In the genomic region with DNA sequence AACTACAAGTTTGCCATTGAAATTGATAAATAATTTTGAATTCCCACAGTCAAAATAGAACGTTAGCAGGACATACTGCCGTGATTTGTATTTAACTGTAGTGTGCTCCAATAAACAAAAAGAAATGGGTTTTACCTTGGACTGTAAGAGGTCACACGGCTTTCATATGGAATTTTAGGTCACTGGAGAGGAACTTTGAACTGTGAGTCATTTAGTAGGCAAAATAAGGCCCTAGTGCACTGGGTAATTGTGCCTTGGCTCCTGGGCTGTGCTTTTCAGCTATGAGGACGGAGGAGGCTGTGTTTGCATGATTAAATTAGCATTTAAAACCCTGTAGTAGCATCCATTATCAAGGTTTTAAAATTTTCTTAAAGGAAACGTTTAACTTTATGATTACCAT, we compare ENCODE assay signal across 8 mouse cellular contexts. TPM values are rescaled to one million over a fixed set of nuclear protein-coding genes. Genes with fewer than 3 reads are reported as not detected.
DNase-seq lines count a peak whose midpoint lies in the region; ATAC-seq lines count a peak whose summit lies in the region.

No protein-coding gene starts in this region.

- intact Hi-C loops in heart, postnatal 14 days (cut with DNase I): loop anchor here (10.0 kb wide), 5 partner anchors 119 to 821 kb away; partner anchors contain the start of gene Cc2d2a

- no peaks in the 10 kb centered on the region for H3K36me3 ChIP-seq in heart, embryonic 11.5 days (ENCODE audit: control insufficient read depth, insufficient read depth, low read length)
- no peaks in the 10 kb centered on the region for H3K36me3 ChIP-seq in forebrain, embryonic 13.5 days (ENCODE audit: poor library complexity, severe bottlenecking)
- H3K36me3 ChIP-seq in liver, embryonic 12.5 days: no peaks in the 10 kb centered on the region

- DNase-seq in heart, postnatal 14 days: no peak
- peak; percentile 36 for DNase-seq in 416B (ENCODE audit: low read depth)
- no peak for DNase-seq in spleen, postnatal 10 days (ENCODE audit: low spot score in 2 of 2)
- DNase-seq in thymus, postnatal 36 days: no peak
- DNase-seq in testis, postnatal 10 days (ENCODE audit: low spot score): no peak

- 20% methylated on average over 5 of the region's 5 CpGs for WGBS in heart, embryonic 11.5 days (ENCODE audit: insufficient replicate concordance)
- 26% methylated on average over 5 of the region's 5 CpGs for WGBS in forebrain, embryonic 13.5 days
- 37% methylated on average over 5 of the region's 5 CpGs for WGBS in liver, embryonic 12.5 days (ENCODE audit: insufficient replicate concordance)

- H3K4me1 ChIP-seq in heart, embryonic 11.5 days (ENCODE audit: control insufficient read depth, insufficient read depth, low read length): 0 out of 2 replicates have a peak, but pooled peaks cover 2% of the 10 kb centered on the region
- peaks cover 14% of the 10 kb centered on the region for H3K4me1 ChIP-seq in forebrain, embryonic 13.5 days
- H3K4me1 ChIP-seq in liver, embryonic 12.5 days: peaks cover 32% of the 10 kb centered on the region

- peak overlapping the region; percentile 77 for H3K9ac ChIP-seq in heart, embryonic 11.5 days (ENCODE audit: low read depth, low read length)
- peak overlapping the region; percentile 27; the same call in 1 of the 2 replicates for H3K9ac ChIP-seq in forebrain, embryonic 13.5 days
- no peak overlapping the region for H3K9ac ChIP-seq in liver, embryonic 12.5 days

- 0 out of 2 replicates have a peak overlapping the region, but pooled peaks have one; percentile 35 for H3K27ac ChIP-seq in heart, embryonic 11.5 days (ENCODE audit: low read depth, low read length)
- no peak overlapping the region for H3K27ac ChIP-seq in forebrain, embryonic 13.5 days
- no peak overlapping the region for H3K27ac ChIP-seq in liver, embryonic 12.5 days

- H3K4me3 ChIP-seq in heart, embryonic 11.5 days (ENCODE audit: low read depth, low read length): peak overlapping the region; percentile 99
- peak overlapping the region; percentile 88 for H3K4me3 ChIP-seq in forebrain, embryonic 13.5 days
- peak overlapping the region; percentile 79 for H3K4me3 ChIP-seq in liver, embryonic 12.5 days

- no peaks in the 10 kb centered on the region for H3K9me3 ChIP-seq in heart, embryonic 11.5 days (replicated peaks; ENCODE audit: control insufficient read depth, low read length)
- no peaks in the 10 kb centered on the region for H3K9me3 ChIP-seq in forebrain, embryonic 13.5 days (replicated peaks)
- no peaks in the 10 kb centered on the region for H3K9me3 ChIP-seq in liver, embryonic 12.5 days (replicated peaks)

- H3K4me2 ChIP-seq in heart, embryonic 11.5 days: peak overlapping the region; percentile 87
- peak overlapping the region; percentile 83 for H3K4me2 ChIP-seq in forebrain, embryonic 13.5 days
- H3K4me2 ChIP-seq in liver, embryonic 12.5 days: peak overlapping the region; percentile 95

- ATAC-seq in heart, embryonic 11.5 days (replicated peaks; ENCODE audit: insufficient number of reproducible peaks, low FRiP score, low TSS enrichment): no peak
- no peak for ATAC-seq in forebrain, embryonic 13.5 days
- no peak for ATAC-seq in liver, embryonic 12.5 days

- H3K27me3 ChIP-seq in heart, embryonic 11.5 days (ENCODE audit: control insufficient read depth, insufficient read depth, low read length): no peaks in the 10 kb centered on the region
- peaks cover 3% of the 10 kb centered on the region; the same call in 1 of the 2 replicates for H3K27me3 ChIP-seq in forebrain, embryonic 13.5 days
- peaks cover 43% of the 10 kb centered on the region for H3K27me3 ChIP-seq in liver, embryonic 12.5 days (replicated peaks)

RNA-seq across cellular contexts. Expression of gene Cpeb2, which starts 3.0 kb away (rescaled TPM):
- 6.3 and 7.2 TPM in 2 replicates for polyA plus RNA-seq in heart, embryonic 11.5 days (2014; fragmentation: Nextera tagmentation; extraction: Ambion mirVana)
- total RNA-seq in heart, postnatal 14 days (2021): 10 to 100 TPM; 21.8 to 27.5 TPM
- 4.7 and 5.4 TPM in 2 replicates for polyA plus RNA-seq in forebrain, embryonic 13.5 days (2015; fragmentation: Nextera tagmentation; extraction: Ambion mirVana)
- 0.72 and 0.91 TPM in 2 replicates for polyA plus RNA-seq in liver, embryonic 12.5 days (2016; fragmentation: Nextera tagmentation; extraction: Ambion mirVana)
